Mouse (Mus musculus) hindbrain, embryonic 11.5 days (tissue): ENCODE measurements around the gene Olfr667. TPM values are rescaled to one million over a fixed set of nuclear protein-coding genes. Genes with fewer than 3 reads are reported as not detected.
"Not testable (repeated sequence)": the region's sequence is repeated elsewhere in the genome, so short reads cannot be mapped to it uniquely, and the experiment has no call there.

Experiments
- ATAC-seq: fragments of 200-750 bp; cut with Nextera tagmentation; 2 replicates; pipeline ENCODE4 v1.8.0; 2017; ENCODE audit warnings: mild to moderate bottlenecking, moderate TSS enrichment, moderate library complexity; ENCODE audit not compliant: low FRiP score
- DNase-seq: peaks from one replicate; pipeline ENCODE4 v3.0.0-alpha.2; 2015; ENCODE audit warnings: low spot score
- H3K27ac ChIP-seq: fragments of 300-500 bp; sonication (generic); 2 replicates; pipeline ENCODE4 v1.5.1; 2014; ENCODE audit warnings: mild to moderate bottlenecking, low read depth, low read length
- H3K27me3 ChIP-seq: fragments of 300-500 bp; sonication (generic); 2 replicates; pipeline ENCODE4 v1.6.1; 2014; ENCODE audit warnings: mild to moderate bottlenecking, low read length, moderate library complexity, mixed read lengths; ENCODE audit not compliant: control insufficient read depth, insufficient read depth
- H3K36me3 ChIP-seq: fragments of 300-500 bp; sonication (generic); 2 replicates; pipeline ENCODE4 v1.6.1; 2014; ENCODE audit warnings: mild to moderate bottlenecking, low read length, moderate library complexity, mixed read lengths; ENCODE audit not compliant: control insufficient read depth, insufficient read depth
- H3K4me1 ChIP-seq: fragments of 300-500 bp; sonication (generic); replicated peaks from 2 replicates; pipeline ENCODE4 v1.6.1; 2014; ENCODE audit warnings: low read length, mixed read lengths; ENCODE audit not compliant: control insufficient read depth, insufficient read depth
- H3K4me2 ChIP-seq: fragments of 300-500 bp; sonication (generic); replicated peaks from 2 replicates; pipeline ENCODE4 v1.6.1; 2014; ENCODE audit warnings: mild to moderate bottlenecking, low read depth, low read length
- H3K4me3 ChIP-seq: fragments of 300-500 bp; sonication (generic); 2 replicates; pipeline ENCODE4 v1.5.1; 2014; ENCODE audit warnings: low read depth, low read length
- H3K9ac ChIP-seq: fragments of 300-500 bp; sonication (generic); 2 replicates; pipeline ENCODE4 v1.6.1; 2014; ENCODE audit warnings: low read depth, low read length
- H3K9me3 ChIP-seq: fragments of 300-500 bp; sonication (generic); 2 replicates; pipeline ENCODE4 v1.6.1; 2016; ENCODE audit warnings: low read length; ENCODE audit not compliant: control insufficient read depth
- WGBS: fragments of 180-500 bp; shearing (Covaris S2); extraction: QIAGEN DNeasy Blood & Tissue Kit; methylation state at CpG from one replicate; pipeline ENCODE4 v1.1.7; 2014; 5-methylcytosine and 5-hydroxymethylcytosine counted together
- polyA plus RNA-seq: library from polyadenylated mRNA; unstranded; fragments of >200 nt; fragmentation: Nextera tagmentation; extraction: Ambion mirVana; gene quantifications from 2 replicates; pipeline ENCODE4 v1.2.1, GENCODE M21; 2014

Olfr667 gene
- not detected in 2 replicates for polyA plus RNA-seq

DNA sequence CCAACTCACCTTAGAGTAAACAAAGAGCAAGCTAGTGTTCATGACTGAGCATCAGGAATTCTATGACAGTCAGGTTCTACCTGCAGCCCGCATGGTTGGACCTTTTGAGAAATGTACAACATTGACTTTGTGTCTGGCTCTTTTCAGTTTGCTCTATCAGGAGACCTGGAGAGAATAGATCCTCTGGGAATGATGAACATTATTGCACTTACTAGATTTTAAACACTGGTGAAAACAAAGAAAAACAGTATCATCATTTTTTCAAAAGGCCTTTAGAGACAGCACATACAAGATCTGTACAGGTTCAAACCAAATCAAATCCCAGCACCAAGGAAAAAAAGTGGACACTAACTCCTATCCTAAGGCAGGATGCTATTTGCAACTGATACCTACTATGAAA lies at the start of gene Olfr667:
TSS of gene Olfr667 (minus strand) at position 101 of the 400 bp plus-strand sequence.
- WGBS: 88% methylated on average over 1 of the region's 1 CpGs
- Histone ChIP-seq H3K4me3 (no peak within 1 kb of the TSS), H3K9me3 (no peaks in the 10 kb centered on the region)

GRCm38 (mm10) chr7:104962520-104962919 lies 41.2 kb upstream of the Olfr667 start, which contains the start of gene Olfr670:
Olfr670 (minus strand) TSS chr7:104962620.
- Histone ChIP-seq H3K36me3 (no peaks in the 10 kb centered on the region), H3K9ac (no peak within 1 kb of the TSS), H3K4me2 (no peak within 1 kb of the TSS), H3K9me3 (no peaks in the 10 kb centered on the region), H3K27me3 (no peaks in the 10 kb centered on the region), H3K27ac (no peak within 1 kb of the TSS), H3K4me1 (no peaks in the 10 kb centered on the region), H3K4me3 (no peak within 1 kb of the TSS)
- ATAC-seq (no peak), DNase-seq (no peak)
- WGBS: 60% methylated on average over 1 of the region's 1 CpGs

More for the DNA sequence above, at the start of gene Olfr667:
- DNase-seq (no peak), ATAC-seq (no peak)
- Histone ChIP-seq H3K4me1 (no peaks in the 10 kb centered on the region), H3K4me2 (no peak within 1 kb of the TSS), H3K27ac (no peak within 1 kb of the TSS), H3K9ac (no peak within 1 kb of the TSS), H3K36me3 (no peaks in the 10 kb centered on the region), H3K27me3 (no peaks in the 10 kb centered on the region)

GRCm38 (mm10) chr7:104950234-104950633 lies 29.0 kb upstream of the Olfr667 start:
- DNase-seq, H3K36me3 ChIP-seq, H3K9me3 ChIP-seq, ATAC-seq, H3K4me3 ChIP-seq, H3K9ac ChIP-seq, H3K4me2 ChIP-seq, H3K27ac ChIP-seq, H3K27me3 ChIP-seq, H3K4me1 ChIP-seq: not testable (repeated sequence)
- 94% methylated on average over 16 of the region's 16 CpGs for WGBS

- Histone ChIP-seq H3K4me2 (no peak within 1 kb of the TSS), H3K27ac (no peak within 1 kb of the TSS), H3K27me3 (no peaks in the 10 kb centered on the region), H3K4me1 (no peaks in the 10 kb centered on the region), H3K9ac (no peak within 1 kb of the TSS), H3K4me3 (no peak within 1 kb of the TSS), H3K36me3 (no peaks in the 10 kb centered on the region), H3K9me3 (no peaks in the 10 kb centered on the region)
- DNase-seq: no peak
- no peak for ATAC-seq
- WGBS: 79% methylated on average over 1 of the region's 1 CpGs
Measured at GRCm38 (mm10) chr7:104933940-104934339, 12.7 kb upstream of the Olfr667 start, which contains the start of gene Olfr669. Olfr669 (plus strand) TSS chr7:104934240.

DNA sequence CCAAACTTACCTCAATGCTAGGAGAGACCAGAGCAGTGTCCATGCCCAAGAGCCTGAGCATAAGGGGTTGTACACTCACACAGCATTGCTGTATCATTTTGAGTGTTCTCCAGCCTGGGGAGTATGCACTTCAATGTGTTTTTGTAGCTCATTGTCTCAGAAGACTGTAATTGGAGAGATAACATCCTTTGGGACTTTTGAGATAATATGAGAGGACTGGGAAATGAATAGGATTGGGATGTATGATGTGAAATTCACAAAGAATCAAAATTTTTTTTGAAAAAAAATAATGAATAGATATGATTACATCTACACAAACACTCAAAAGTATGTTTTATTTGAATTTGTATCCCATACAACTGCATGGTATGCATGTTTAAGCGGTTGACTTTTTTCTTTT lies 6.7 kb upstream of the Olfr667 start, which contains the start of gene Olfr668:
TSS of gene Olfr668 (minus strand) at position 101 of the 400 bp plus-strand sequence.
- ATAC-seq (no peak), DNase-seq (no peak)
- Histone ChIP-seq H3K9me3 (no peaks in the 10 kb centered on the region), H3K4me3 (no peak within 1 kb of the TSS), H3K4me2 (no peak within 1 kb of the TSS), H3K27me3 (no peaks in the 10 kb centered on the region), H3K36me3 (no peaks in the 10 kb centered on the region), H3K27ac (no peak within 1 kb of the TSS), H3K9ac (no peak within 1 kb of the TSS), H3K4me1 (no peaks in the 10 kb centered on the region)
- 82% methylated on average over 1 of the region's 1 CpGs for WGBS

DNA sequence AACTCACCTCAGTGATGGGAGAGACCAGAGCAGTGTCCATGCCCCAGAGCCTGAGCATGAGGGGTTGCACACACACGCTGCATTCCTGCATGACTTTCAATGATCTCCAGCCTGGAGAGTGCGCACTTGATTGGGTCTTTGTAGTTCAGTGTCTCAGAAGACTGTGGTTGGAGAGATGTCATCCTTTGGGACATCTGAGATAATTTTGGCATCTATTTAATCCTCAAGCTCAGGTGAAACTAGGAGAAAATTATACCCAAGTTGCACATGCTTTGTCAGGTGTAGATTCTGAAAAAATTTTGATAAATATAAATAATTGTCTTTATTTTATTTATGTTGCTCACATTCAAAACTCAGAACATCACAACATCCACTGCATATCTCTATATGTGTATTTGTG lies 25.4 kb downstream of the Olfr667 start, which contains the start of gene Olfr666:
TSS of gene Olfr666 (minus strand) at position 101 of the 400 bp plus-strand sequence.
- H3K9ac ChIP-seq: no peak within 1 kb of the TSS
- no peak for DNase-seq
- no peaks in the 10 kb centered on the region for H3K9me3 ChIP-seq
- ATAC-seq: no peak
- no peak within 1 kb of the TSS for H3K27ac ChIP-seq
- no peaks in the 10 kb centered on the region for H3K27me3 ChIP-seq
- no peak within 1 kb of the TSS for H3K4me3 ChIP-seq
- H3K36me3 ChIP-seq: no peaks in the 10 kb centered on the region
- H3K4me1 ChIP-seq: no peaks in the 10 kb centered on the region
- no peak within 1 kb of the TSS for H3K4me2 ChIP-seq
- 84% methylated on average over 2 of the region's 2 CpGs for WGBS

- ATAC-seq (no peak), DNase-seq (no peak)
- Histone ChIP-seq H3K9ac (no peak within 1 kb of the TSS), H3K27ac (no peak within 1 kb of the TSS), H3K27me3 (no peaks in the 10 kb centered on the region), H3K4me1 (no peaks in the 10 kb centered on the region), H3K4me2 (no peak within 1 kb of the TSS), H3K9me3 (no peaks in the 10 kb centered on the region), H3K4me3 (no peak within 1 kb of the TSS), H3K36me3 (no peaks in the 10 kb centered on the region)
- 44% methylated on average over 1 of the region's 1 CpGs for WGBS
Measured at GRCm38 (mm10) chr7:104877731-104878130, 43.6 kb downstream of the Olfr667 start, which contains the start of gene Olfr665. Olfr665 (plus strand) TSS chr7:104878031.

Other genes starting within 250 kb of the Olfr667 start
- not detected in 2 replicates for gene Olfr661, start 235.0 kb downstream of the Olfr667 start, polyA plus RNA-seq
- not detected in 2 replicates for gene Usp17le, start 144.0 kb downstream of the Olfr667 start, polyA plus RNA-seq
- gene Usp17lb, start 78.9 kb downstream of the Olfr667 start, polyA plus RNA-seq: not detected in 2 replicates
- not detected in 2 replicates for gene Usp17la, start 64.5 kb downstream of the Olfr667 start, polyA plus RNA-seq
- gene Olfr665, start 43.5 kb downstream of the Olfr667 start, polyA plus RNA-seq: not detected in 2 replicates
- not detected in 2 replicates for gene Olfr666, start 25.5 kb downstream of the Olfr667 start, polyA plus RNA-seq
- gene Olfr668, start 6.6 kb upstream of the Olfr667 start, polyA plus RNA-seq: not detected in 2 replicates
- not detected in 2 replicates for gene Olfr669, start 12.8 kb upstream of the Olfr667 start, polyA plus RNA-seq
- gene Olfr670, start 41.1 kb upstream of the Olfr667 start, polyA plus RNA-seq: not detected in 2 replicates
- gene Olfr671, start 57.6 kb upstream of the Olfr667 start, polyA plus RNA-seq: not detected in 2 replicates
- not detected in 2 replicates for gene Olfr672, start 80.5 kb upstream of the Olfr667 start, polyA plus RNA-seq
- not detected in 2 replicates for gene Olfr675, start 107.0 kb upstream of the Olfr667 start, polyA plus RNA-seq
- not detected in 2 replicates for gene Olfr676, start 111.2 kb upstream of the Olfr667 start, polyA plus RNA-seq
- gene Olfr677, start 129.9 kb upstream of the Olfr667 start, polyA plus RNA-seq: not detected in 2 replicates
- gene Olfr678, start 143.0 kb upstream of the Olfr667 start, polyA plus RNA-seq: not detected in 2 replicates
- not detected in 2 replicates for gene Olfr679, start 159.7 kb upstream of the Olfr667 start, polyA plus RNA-seq
- gene Olfr680-ps1, start 171.3 kb upstream of the Olfr667 start, polyA plus RNA-seq: not detected in 2 replicates
- gene Olfr681, start 195.4 kb upstream of the Olfr667 start, polyA plus RNA-seq: not detected in 2 replicates
- not detected in 2 replicates for gene Olfr683, start 225.5 kb upstream of the Olfr667 start, polyA plus RNA-seq
- 0.06 TPM in 1 of 2 replicates, not detected in the other for gene Olfr684, start 242.2 kb upstream of the Olfr667 start, polyA plus RNA-seq